Mouse (Mus musculus): ENCODE data around the gene Sult2b1. TPM values are rescaled to one million over a fixed set of nuclear protein-coding genes. Genes with fewer than 3 reads are reported as not detected.

Gene Sult2b1
- polyA plus RNA-seq, 1 experiment: not detected

- H3K4me3 ChIP-seq (replicated peaks; ENCODE audit: control insufficient read depth, low read depth, low read length): no peak overlapping the region
- no peaks in the 10 kb centered on the region for H3K4me1 ChIP-seq (ENCODE audit: control insufficient read depth, insufficient read depth, low read length)
- no peak overlapping the region for H3K27ac ChIP-seq (ENCODE audit: control insufficient read depth, insufficient read depth, low read depth, low read length, poor library complexity)
- no peak for TF ChIP-seq CTCF (IDR thresholded peaks at IDR 0.05; ENCODE audit: control insufficient read depth, insufficient read depth, low read length)
- no peak for TF ChIP-seq POLR2A (IDR thresholded peaks at IDR 0.05; ENCODE audit: borderline replicate concordance, control insufficient read depth, low read depth, low read length)
- 27% methylated on average over 6 of the region's 6 CpGs for WGBS
Observed at GRCm38 (mm10) chr7:45695098-45695497, 89.4 kb downstream of the Sult2b1 start.

DNA sequence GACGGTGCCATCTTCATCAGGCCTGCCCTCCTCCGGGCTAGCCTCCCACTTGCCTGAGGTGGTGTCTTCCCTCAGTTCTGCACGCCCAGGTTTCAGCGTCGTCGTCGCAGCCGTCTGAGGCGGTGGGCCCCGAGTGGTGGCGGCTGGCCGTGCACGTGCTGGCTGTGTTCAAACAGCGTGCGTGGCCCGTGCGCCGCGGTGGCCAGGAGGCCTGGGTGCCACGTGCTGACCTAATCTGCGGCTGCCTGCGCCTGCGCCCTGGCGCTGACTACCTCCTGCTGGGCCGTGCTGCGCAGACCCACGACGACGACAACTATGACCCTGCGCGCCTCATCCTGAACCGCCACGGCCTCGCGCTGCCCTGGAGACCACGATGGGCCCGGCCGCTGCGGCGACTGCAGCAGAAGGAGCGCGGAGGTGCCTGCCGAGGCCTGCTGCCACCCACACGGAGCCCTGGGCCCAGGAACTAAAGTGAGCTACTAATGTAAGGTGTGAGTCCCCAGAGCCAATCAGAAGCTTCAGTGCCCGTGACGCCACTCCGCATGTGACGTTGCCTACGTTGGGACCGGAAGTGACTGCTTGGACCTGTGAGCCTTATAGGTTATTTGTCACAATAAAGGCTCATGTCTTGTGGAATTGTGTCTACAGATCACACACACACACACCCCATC is 90.4 kb downstream of the Sult2b1 start, which contains the start of gene Sec1:
Gene Sec1, minus strand, starts transcription at position 482 of the 671 bp plus-strand sequence.
- Histone ChIP-seq H3K4me3 (replicated peaks; ENCODE audit: control insufficient read depth, low read depth, low read length) (no peak within 1 kb of the TSS), H3K4me1 (ENCODE audit: control insufficient read depth, insufficient read depth, low read length) (no peaks in the 10 kb centered on the region), H3K27ac (ENCODE audit: control insufficient read depth, insufficient read depth, low read depth, low read length, poor library complexity) (no peak within 1 kb of the TSS)
- TF ChIP-seq CTCF (IDR thresholded peaks at IDR 0.05; ENCODE audit: control insufficient read depth, insufficient read depth, low read length) (no peak), POLR2A (IDR thresholded peaks at IDR 0.05; ENCODE audit: borderline replicate concordance, control insufficient read depth, low read depth, low read length) (no peak)
- 92% methylated on average over 50 of the region's 50 CpGs for WGBS

DNA sequence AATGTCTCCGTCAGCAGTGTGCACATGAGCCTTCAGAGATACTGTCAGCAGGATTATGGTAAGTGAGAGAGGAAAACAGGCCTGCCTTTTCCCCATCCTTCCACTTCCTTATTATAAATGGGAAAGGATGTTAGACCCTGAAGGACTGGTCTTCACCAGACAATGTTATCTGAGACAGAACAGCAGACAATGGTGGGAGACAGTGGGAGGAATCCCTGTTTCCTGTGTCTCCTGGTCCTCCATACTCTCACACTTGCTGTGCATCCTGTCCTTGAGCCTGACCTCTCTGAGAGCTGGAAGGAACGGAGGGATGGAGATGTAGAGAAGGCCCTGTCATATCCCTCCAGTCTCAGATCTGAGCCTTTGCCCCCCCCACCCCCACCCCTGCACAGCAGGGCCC is 92.1 kb downstream of the Sult2b1 start:
- H3K4me1 ChIP-seq (ENCODE audit: control insufficient read depth, insufficient read depth, low read length): no peaks in the 10 kb centered on the region
- TF ChIP-seq POLR2A (IDR thresholded peaks at IDR 0.05; ENCODE audit: borderline replicate concordance, control insufficient read depth, low read depth, low read length) (no peak), CTCF (IDR thresholded peaks at IDR 0.05; ENCODE audit: control insufficient read depth, insufficient read depth, low read length) (no peak)
- no peak overlapping the region for H3K27ac ChIP-seq (ENCODE audit: control insufficient read depth, insufficient read depth, low read depth, low read length, poor library complexity)
- 81% methylated on average over 2 of the region's 2 CpGs for WGBS
- no peak overlapping the region for H3K4me3 ChIP-seq (replicated peaks; ENCODE audit: control insufficient read depth, low read depth, low read length)

DNA sequence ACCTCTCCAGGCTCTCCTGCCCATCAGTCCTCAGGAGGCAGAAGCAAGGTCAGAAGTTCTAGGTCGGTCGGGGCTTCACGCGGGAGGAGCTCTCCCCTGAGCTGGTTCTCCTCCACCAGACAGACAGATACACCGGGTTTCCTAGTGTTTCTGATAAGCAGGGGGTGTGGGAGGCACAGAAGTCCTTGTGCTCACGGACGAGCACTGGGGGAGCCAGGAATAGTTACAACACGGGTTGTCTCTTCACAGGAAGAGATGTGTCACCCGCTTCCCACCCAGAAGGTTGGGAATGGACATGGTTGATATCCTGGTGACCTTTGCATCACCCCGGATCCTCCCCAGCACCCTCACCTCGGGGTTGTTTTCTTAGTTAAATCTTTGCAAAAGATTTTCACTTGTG is 94.7 kb downstream of the Sult2b1 start:
- H3K27ac ChIP-seq (ENCODE audit: control insufficient read depth, insufficient read depth, low read depth, low read length, poor library complexity): no peak overlapping the region
- H3K4me1 ChIP-seq (ENCODE audit: control insufficient read depth, insufficient read depth, low read length): no peaks in the 10 kb centered on the region
- 73% methylated on average over 11 of the region's 11 CpGs for WGBS
- TF ChIP-seq CTCF (IDR thresholded peaks at IDR 0.05; ENCODE audit: control insufficient read depth, insufficient read depth, low read length) (no peak), POLR2A (IDR thresholded peaks at IDR 0.05; ENCODE audit: borderline replicate concordance, control insufficient read depth, low read depth, low read length) (no peak)
- no peak overlapping the region for H3K4me3 ChIP-seq (replicated peaks; ENCODE audit: control insufficient read depth, low read depth, low read length)

GRCm38 (mm10) chr7:45689099-45689498 is 95.4 kb downstream of the Sult2b1 start:
- Histone ChIP-seq H3K4me1 (ENCODE audit: control insufficient read depth, insufficient read depth, low read length) (no peaks in the 10 kb centered on the region), H3K27ac (ENCODE audit: control insufficient read depth, insufficient read depth, low read depth, low read length, poor library complexity) (no peak overlapping the region), H3K4me3 (replicated peaks; ENCODE audit: control insufficient read depth, low read depth, low read length) (no peak overlapping the region)
- TF ChIP-seq CTCF (IDR thresholded peaks at IDR 0.05; ENCODE audit: control insufficient read depth, insufficient read depth, low read length) (no peak), POLR2A (IDR thresholded peaks at IDR 0.05; ENCODE audit: borderline replicate concordance, control insufficient read depth, low read depth, low read length) (no peak)
- 48% methylated on average over 6 of the region's 6 CpGs for WGBS

- no peaks in the 10 kb centered on the region; the same call in 1 of the 2 replicates for H3K4me1 ChIP-seq (ENCODE audit: control insufficient read depth, insufficient read depth, low read length)
- no peak overlapping the region for H3K27ac ChIP-seq (ENCODE audit: control insufficient read depth, insufficient read depth, low read depth, low read length, poor library complexity)
- WGBS: 53% methylated on average over 3 of the region's 3 CpGs
- H3K4me3 ChIP-seq (replicated peaks; ENCODE audit: control insufficient read depth, low read depth, low read length): no peak overlapping the region
- no peak for TF ChIP-seq POLR2A (IDR thresholded peaks at IDR 0.05; ENCODE audit: borderline replicate concordance, control insufficient read depth, low read depth, low read length)
- TF ChIP-seq CTCF (IDR thresholded peaks at IDR 0.05; ENCODE audit: control insufficient read depth, insufficient read depth, low read length): no peak
Observed at GRCm38 (mm10) chr7:45686841-45687240, 97.6 kb downstream of the Sult2b1 start.

DNA sequence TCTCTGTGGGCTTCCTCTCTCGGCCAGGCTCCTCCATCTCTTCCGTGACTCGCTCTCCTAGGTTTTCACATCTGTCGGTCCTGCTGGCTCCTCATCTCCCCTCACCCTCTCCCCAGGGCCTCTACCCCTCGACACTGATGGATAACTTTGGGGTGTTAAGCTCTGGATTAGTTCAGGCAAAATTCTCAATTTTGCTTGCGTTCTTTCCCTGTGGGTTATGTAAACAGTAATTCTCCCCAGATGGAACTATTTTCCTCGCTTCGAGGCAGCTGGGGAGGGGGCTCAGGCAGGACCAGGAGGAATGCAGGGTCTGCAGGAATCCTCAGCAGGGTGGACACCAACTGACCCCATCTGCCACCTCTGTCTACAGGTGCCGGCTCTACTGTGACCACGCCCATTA is 98.7 kb downstream of the Sult2b1 start:
- TF ChIP-seq CTCF (IDR thresholded peaks at IDR 0.05; ENCODE audit: control insufficient read depth, insufficient read depth, low read length): no peak
- no peak for TF ChIP-seq POLR2A (IDR thresholded peaks at IDR 0.05; ENCODE audit: borderline replicate concordance, control insufficient read depth, low read depth, low read length)
- WGBS: 81% methylated on average over 10 of the region's 10 CpGs
- H3K4me1 ChIP-seq (ENCODE audit: control insufficient read depth, insufficient read depth, low read length): peaks cover 4% of the 10 kb centered on the region; the same call in 1 of the 2 replicates
- no peak overlapping the region for H3K4me3 ChIP-seq (replicated peaks; ENCODE audit: control insufficient read depth, low read depth, low read length)
- H3K27ac ChIP-seq (ENCODE audit: control insufficient read depth, insufficient read depth, low read depth, low read length, poor library complexity): no peak overlapping the region

- WGBS: 83% methylated on average over 7 of the region's 7 CpGs
- Histone ChIP-seq H3K4me1 (ENCODE audit: control insufficient read depth, insufficient read depth, low read length) (peaks cover 4% of the 10 kb centered on the region; the same call in 1 of the 2 replicates), H3K4me3 (replicated peaks; ENCODE audit: control insufficient read depth, low read depth, low read length) (no peak within 1 kb of the TSS), H3K27ac (ENCODE audit: control insufficient read depth, insufficient read depth, low read depth, low read length, poor library complexity) (no peak within 1 kb of the TSS)
- TF ChIP-seq CTCF (IDR thresholded peaks at IDR 0.05; ENCODE audit: control insufficient read depth, insufficient read depth, low read length): no peak
- TF ChIP-seq POLR2A (IDR thresholded peaks at IDR 0.05; ENCODE audit: borderline replicate concordance, control insufficient read depth, low read depth, low read length): no peak
Observed at GRCm38 (mm10) chr7:45683396-45684050, 100.9 kb downstream of the Sult2b1 start, which contains the start of gene Ntn5. Gene Ntn5 (plus strand): TSS chr7:45684022.

Measured in bone marrow, adult 2 months (tissue).